Mouse (Mus musculus) cortical plate, adult 2 months (tissue): Measurements from ENCODE around the gene Mlycd. TPM values are rescaled to one million over a fixed set of nuclear protein-coding genes. Genes with fewer than 3 reads are reported as not detected.

Experiments
- H3K27ac ChIP-seq: fragments of 200-500 bp; 2 replicates; pipeline ENCODE4 v1.5.1; 2012; ENCODE audit warnings: low read length, control low read depth, inconsistent platforms; ENCODE audit not compliant: insufficient read depth
- H3K4me1 ChIP-seq: fragments of 200-500 bp; 2 replicates; pipeline ENCODE4 v1.6.1; 2011; ENCODE audit warnings: low read length; ENCODE audit not compliant: control insufficient read depth, insufficient read depth
- H3K4me3 ChIP-seq: fragments of 200-500 bp; 2 replicates; pipeline ENCODE4 v1.5.1; 2011; ENCODE audit warnings: mild to moderate bottlenecking, low read length, control low read depth; ENCODE audit not compliant: insufficient read depth
- CTCF ChIP-seq: fragments of 200-500 bp; IDR thresholded peaks from 2 replicates; pipeline ENCODE4 v1.5.1; 2011; ENCODE audit warnings: mild to moderate bottlenecking, control low read depth, low read length; ENCODE audit not compliant: insufficient read depth; ENCODE audit errors: extremely low read depth
- POLR2A ChIP-seq: fragments of 200-500 bp; IDR thresholded peaks from 2 replicates; pipeline ENCODE4 v1.6.1; 2011; ENCODE audit warnings: mild to moderate bottlenecking, low read length, control low read depth; ENCODE audit not compliant: insufficient read depth; ENCODE audit errors: extremely low read depth
- polyA plus RNA-seq: library from polyadenylated mRNA; depleted of rRNA; stranded (reverse); fragments of >200 nt; gene quantifications from 2 replicates; pipeline ENCODE4 v1.2.3, GENCODE M21; 2012; rRNA removed

The Mlycd gene
- polyA plus RNA-seq, 1 experiment, result 24.7 TPM

DNA sequence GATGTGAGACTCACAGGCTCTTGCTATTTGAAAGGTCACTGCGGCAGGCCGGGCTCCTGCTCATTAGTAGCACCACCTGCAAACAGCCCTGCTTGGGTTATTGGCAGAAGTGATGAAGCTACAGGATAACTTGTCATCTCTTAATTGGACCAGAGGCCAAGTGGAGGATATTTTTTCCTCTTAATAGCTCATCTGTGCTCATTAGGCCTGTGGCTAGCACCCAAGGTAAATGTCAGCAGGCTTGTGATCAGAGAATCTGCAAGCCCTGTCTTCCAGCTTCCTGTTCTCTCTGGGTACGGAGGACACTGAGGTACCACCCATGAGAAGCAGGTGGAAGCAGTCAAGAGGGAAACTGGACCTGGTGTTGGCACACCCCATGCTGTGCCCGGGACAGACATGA lies 56.5 kb downstream of the Mlycd start:
- Histone ChIP-seq H3K4me3 (no peak overlapping the region), H3K27ac (no peak overlapping the region), H3K4me1 (peaks cover 7% of the 10 kb centered on the region)
- TF ChIP-seq POLR2A, result no peak
- TF ChIP-seq CTCF, result no peak

DNA sequence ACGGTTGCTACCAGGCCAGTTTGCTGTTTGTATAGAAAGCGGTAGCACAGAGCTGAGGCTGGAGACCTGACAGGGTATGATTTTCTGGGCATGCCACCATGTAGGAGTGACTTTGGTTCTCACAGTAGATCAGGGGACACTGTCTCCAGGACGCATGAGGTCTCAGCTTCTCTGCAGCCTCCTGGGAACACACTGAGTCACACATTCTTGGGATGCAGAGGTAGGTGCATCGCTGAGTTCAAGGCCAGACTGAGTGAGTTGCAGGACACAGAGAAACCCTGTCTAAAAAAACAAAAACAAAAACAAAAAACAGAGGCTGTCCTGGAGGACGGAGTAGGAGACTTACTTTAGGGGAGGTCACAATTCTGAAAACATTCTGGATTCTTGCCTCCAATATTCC lies 58.2 kb downstream of the Mlycd start:
- H3K27ac ChIP-seq, result no peak overlapping the region
- H3K4me1 ChIP-seq, result peaks cover 7% of the 10 kb centered on the region
- TF ChIP-seq POLR2A (no peak), CTCF (no peak)
- H3K4me3 ChIP-seq, result no peak overlapping the region

DNA sequence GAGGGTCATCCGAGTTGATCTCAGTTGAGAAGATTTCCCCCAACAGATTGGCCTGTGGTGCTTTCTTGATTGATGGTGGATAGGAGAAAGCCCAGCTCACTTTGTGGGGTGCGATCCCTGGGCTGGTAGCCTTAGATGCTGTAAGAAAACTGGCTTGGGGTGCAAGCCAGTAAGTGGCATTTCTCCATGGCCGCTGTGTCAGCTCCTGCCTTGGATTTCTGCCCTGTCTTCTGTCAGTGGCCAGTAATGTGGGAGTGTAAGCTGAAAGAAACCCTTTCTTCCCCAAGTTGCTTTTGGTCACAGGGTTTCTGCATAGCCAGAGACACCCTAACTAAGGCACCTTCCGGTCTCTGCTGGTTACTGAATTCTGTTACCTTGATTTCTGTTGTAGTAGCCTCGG lies 61.4 kb downstream of the Mlycd start:
- no peaks in the 10 kb centered on the region for H3K4me1 ChIP-seq
- no peak overlapping the region for H3K4me3 ChIP-seq
- no peak overlapping the region for H3K27ac ChIP-seq
- TF ChIP-seq CTCF, result no peak
- no peak for TF ChIP-seq POLR2A

DNA sequence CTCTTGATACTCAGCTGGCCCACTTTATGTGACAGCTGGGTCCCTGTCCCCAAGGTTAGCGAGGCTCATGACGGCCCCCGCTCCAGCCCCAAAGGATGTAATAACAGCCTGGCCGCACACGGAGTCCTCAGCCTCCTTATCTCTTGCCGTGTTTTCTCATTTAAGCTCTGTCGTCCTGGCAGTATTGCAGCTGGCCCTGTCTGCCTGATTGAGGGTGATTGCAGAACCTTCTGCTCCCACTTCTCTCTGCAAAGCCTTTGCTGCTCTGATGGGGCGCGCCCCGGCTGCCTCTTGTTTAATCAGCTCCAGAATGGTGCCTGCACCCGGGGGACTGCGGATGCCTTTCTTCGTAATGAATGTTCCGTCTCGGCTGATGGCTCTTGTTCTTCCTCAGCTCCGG lies 65.0 kb downstream of the Mlycd start:
- Histone ChIP-seq H3K27ac (no peak overlapping the region), H3K4me3 (no peak overlapping the region), H3K4me1 (no peaks in the 10 kb centered on the region)
- no peak for TF ChIP-seq CTCF
- TF ChIP-seq POLR2A, result no peak

Other genes starting within 250 kb of the Mlycd start
- 451 and 498 TPM in 2 replicates for gene Hsbp1, start 50.4 kb upstream of the Mlycd start, polyA plus RNA-seq
- 0.86 and 1.1 TPM in 2 replicates for gene Osgin1, start 39.2 kb downstream of the Mlycd start, polyA plus RNA-seq
- 31.9 and 48.3 TPM in 2 replicates for gene Necab2, start 51.8 kb downstream of the Mlycd start, polyA plus RNA-seq
- 0.09 and 0.23 TPM in 2 replicates for gene Slc38a8, start 106.8 kb downstream of the Mlycd start, polyA plus RNA-seq
- gene Mbtps1, start 163.9 kb downstream of the Mlycd start, polyA plus RNA-seq, result 63.1 and 66.1 TPM in 2 replicates
- 31.1 and 32.2 TPM in 2 replicates for gene Hsdl1, start 180.3 kb downstream of the Mlycd start, polyA plus RNA-seq
- 0.21 and 0.44 TPM in 2 replicates for gene Dnaaf1, start 180.4 kb downstream of the Mlycd start, polyA plus RNA-seq
- gene Taf1c, start 210.3 kb downstream of the Mlycd start, polyA plus RNA-seq, result 15.8 and 16.6 TPM in 2 replicates
- 0.08 and 0.23 TPM in 2 replicates for gene Adad2, start 217.9 kb downstream of the Mlycd start, polyA plus RNA-seq
- 5.3 and 5.5 TPM in 2 replicates for gene Kcng4, start 240.8 kb downstream of the Mlycd start, polyA plus RNA-seq